In the genomic region with DNA sequence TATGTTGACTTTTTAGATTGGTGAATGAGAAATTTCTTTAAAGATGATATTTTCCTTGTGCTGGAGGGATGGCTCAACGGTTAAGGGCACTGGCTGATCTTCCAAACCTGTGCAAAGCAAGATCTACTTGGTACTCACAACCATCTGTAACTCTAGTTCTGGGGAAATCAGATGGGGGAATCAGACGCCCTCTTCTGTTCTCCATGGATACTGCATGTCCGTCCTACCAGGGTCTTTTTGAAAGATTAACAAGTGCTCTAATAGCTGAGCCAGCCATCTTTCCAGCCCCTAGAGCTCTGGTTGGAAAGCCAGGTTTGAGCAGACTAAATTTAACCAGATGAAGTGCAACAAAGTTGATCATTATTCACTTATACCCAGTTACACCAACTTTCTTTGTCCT, we compare ENCODE assay signal across 10 mouse cellular contexts. TPM values are rescaled to one million over a fixed set of nuclear protein-coding genes. Genes with fewer than 3 reads are reported as not detected.
DNase-seq lines count a peak whose midpoint lies in the region; ATAC-seq and TF ChIP-seq lines count a peak whose summit lies in the region.
"Had no signal": no experiment of that assay in that cellular context is flagged by ENCODE, and none has a peak within 500 bp of the region (broad histone marks: within the 10 kb centered on the region; RNA-seq: fewer than 3 reads in every experiment).

No protein-coding gene starts in this region.

- no peaks in the 10 kb centered on the region for H3K36me3 ChIP-seq in liver, embryonic 11.5 days (ENCODE audit: control insufficient read depth, insufficient read depth, low read length)
- H3K36me3 ChIP-seq in kidney, postnatal 0 days (ENCODE audit: insufficient read depth, low read length) = no peaks in the 10 kb centered on the region

- no peak overlapping the region for H3K9ac ChIP-seq in liver, embryonic 11.5 days (ENCODE audit: low read depth, low read length)
- no peak overlapping the region for H3K9ac ChIP-seq in kidney, postnatal 0 days (ENCODE audit: low read depth, low read length)

- no peak for ATAC-seq in cerebellum, adult (ENCODE audit: insufficient number of reproducible peaks, low FRiP score, low TSS enrichment)
- ATAC-seq in liver, embryonic 11.5 days (replicated peaks; ENCODE audit: low FRiP score) = no peak
- ATAC-seq in kidney, postnatal 0 days (replicated peaks; ENCODE audit: low FRiP score, low read depth) = no peak
- 0 out of 2 replicates have a peak, but pooled peaks have one; percentile 28 for ATAC-seq in megakaryocyte-erythroid progenitor cell, adult 5-6 weeks (replicated peaks; ENCODE audit: low FRiP score, low TSS enrichment, poor library complexity, severe bottlenecking)

- H3K27me3 ChIP-seq in liver, embryonic 11.5 days (replicated peaks; ENCODE audit: control insufficient read depth, insufficient read depth, low read length) = no peaks in the 10 kb centered on the region
- no peaks in the 10 kb centered on the region for H3K27me3 ChIP-seq in kidney, postnatal 0 days (ENCODE audit: insufficient read depth, low read length)

- no peak overlapping the region; the same call in 1 of the 2 replicates for H3K27ac ChIP-seq in liver, embryonic 11.5 days (ENCODE audit: low read depth, low read length)
- H3K27ac ChIP-seq in kidney, postnatal 0 days = no peak overlapping the region

- peaks cover 20% of the 10 kb centered on the region for H3K4me1 ChIP-seq in liver, embryonic 11.5 days (replicated peaks; ENCODE audit: control insufficient read depth, insufficient read depth, low read length)
- H3K4me1 ChIP-seq in kidney, postnatal 0 days (replicated peaks; ENCODE audit: insufficient read depth, low read length) = peaks cover 6% of the 10 kb centered on the region

- no peak overlapping the region for H3K4me2 ChIP-seq in liver, embryonic 11.5 days
- no peak overlapping the region for H3K4me2 ChIP-seq in kidney, postnatal 0 days (ENCODE audit: low read length)

- no peaks in the 10 kb centered on the region for H3K9me3 ChIP-seq in liver, embryonic 11.5 days (ENCODE audit: control insufficient read depth, low read length)
- no peaks in the 10 kb centered on the region for H3K9me3 ChIP-seq in kidney, postnatal 0 days (replicated peaks; ENCODE audit: low read length)

- no peak overlapping the region for H3K4me3 ChIP-seq in liver, embryonic 11.5 days (ENCODE audit: low read depth, low read length)
- no peak overlapping the region for H3K4me3 ChIP-seq in kidney, postnatal 0 days (replicated peaks; ENCODE audit: low read depth, low read length)

- peak; percentile 68 for TF ChIP-seq CTCF in kidney, postnatal 0 days (IDR thresholded peaks at IDR 0.05; ENCODE audit: low read depth)

- WGBS in liver, embryonic 11.5 days = 19% methylated on average over 3 of the region's 3 CpGs
- 39% methylated on average over 3 of the region's 3 CpGs for WGBS in kidney, postnatal 0 days

- DNase-seq in cerebellum, adult 11 months = peak; percentile 15
- peak; percentile 49 for DNase-seq in liver
- no peak for DNase-seq in liver, embryonic 11.5 days (ENCODE audit: low spot score)
- peak; percentile 59 to 66 for DNase-seq in cerebellum, postnatal 10 days
- DNase-seq in kidney, postnatal 0 days (ENCODE audit: low spot score) = peak; percentile 78
- no peak for DNase-seq in ovary, postnatal 14 days (ENCODE audit: low spot score)

RNA-seq across cellular contexts. Expression of a gene that starts 1.8 kb away (rescaled TPM):
- 25.9 and 26.1 TPM in 2 replicates for polyA plus RNA-seq in liver, embryonic 11.5 days (2014; fragmentation: Nextera tagmentation; extraction: Ambion mirVana)
- 7.4 and 7.6 TPM in 2 replicates for polyA plus RNA-seq in kidney, postnatal 0 days (2015; fragmentation: Nextera tagmentation; extraction: Ambion mirVana)
- total RNA-seq in megakaryocyte-erythroid progenitor cell, adult 5-6 weeks (2014; fragmentation: Nextera tagmentation) = 223 and 236 TPM in 2 replicates
- 225 and 282 TPM in 2 replicates for total RNA-seq in megakaryocyte-erythroid progenitor cell, adult 5-6 weeks (2017)

RNA-seq across cellular contexts. Expression of a gene that starts 48.5 kb away (rescaled TPM):
- not detected in 2 replicates for polyA plus RNA-seq in liver, embryonic 11.5 days (2014; fragmentation: Nextera tagmentation; extraction: Ambion mirVana)
- polyA plus RNA-seq in kidney, postnatal 0 days (2015; fragmentation: Nextera tagmentation; extraction: Ambion mirVana) = not detected in 2 replicates
- total RNA-seq in megakaryocyte-erythroid progenitor cell, adult 5-6 weeks (2014; fragmentation: Nextera tagmentation) = not detected in 2 replicates
- not detected in 2 replicates for total RNA-seq in megakaryocyte-erythroid progenitor cell, adult 5-6 weeks (2017)
- polyA plus RNA-seq: liver, embryonic 16.5 days; spleen, adult 2 months had no signal

Comparison
In these comparisons a context has a peak if more than half of its experiments do, and no peak if none do; other contexts are left out.
1. DNase-seq: peak in cerebellum, adult 11 months (single experiment), liver (single experiment), cerebellum, postnatal 10 days (2 of 2) and kidney, postnatal 0 days (single experiment); none in liver, embryonic 11.5 days (single experiment) and ovary, postnatal 14 days (single experiment).